Mouse (Mus musculus) megakaryocyte progenitor cell, adult 5-6 weeks (primary cell): ENCODE measurements around the gene Sh3pxd2a. TPM values are rescaled to one million over a fixed set of nuclear protein-coding genes. Genes with fewer than 3 reads are reported as not detected.

Experiments used
- ATAC-seq: replicated peaks from 2 replicates; pipeline ENCODE4 v1.8.0; 2016; ENCODE audit warnings: mild to moderate bottlenecking, moderate TSS enrichment, inconsistent platforms; ENCODE audit not compliant: poor library complexity
- total RNA-seq, 2 experiments: library from RNA; stranded (forward) in 1 of 2; stranded (reverse) in 1 of 2; fragments of 157-497, 149-512 nt in 1 of 2; fragments of 200-1000 nt in 1 of 2; gene quantifications; 2 replicates each; pipeline versions ENCODE4 v1.2.3 to v1.2.4; 2015 to 2017

Gene Sh3pxd2a
- total RNA-seq, 2 experiments from 2014 or later = 1.1 to 1.3 TPM

DNA sequence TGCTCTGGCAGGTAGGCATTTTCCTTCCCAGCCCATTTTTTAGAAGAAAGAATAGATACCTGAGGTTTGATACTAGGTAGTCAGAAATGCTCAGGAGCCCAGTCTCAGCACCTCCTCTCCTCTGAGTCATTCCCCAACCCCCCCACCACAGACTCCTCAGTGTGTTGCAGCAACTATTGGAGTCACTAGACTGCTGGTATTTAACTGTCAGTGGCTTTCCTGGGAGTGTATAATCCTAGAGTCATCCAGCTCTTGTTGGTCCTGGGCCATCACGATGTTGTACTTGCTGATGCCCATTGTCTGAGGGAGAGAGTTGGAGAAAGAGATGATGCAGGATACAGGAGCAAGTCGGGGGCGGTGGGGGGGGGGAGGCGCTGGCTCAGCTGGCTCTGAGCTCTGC lies 243.2 kb downstream of the Sh3pxd2a start:
- ATAC-seq = no peak

DNA sequence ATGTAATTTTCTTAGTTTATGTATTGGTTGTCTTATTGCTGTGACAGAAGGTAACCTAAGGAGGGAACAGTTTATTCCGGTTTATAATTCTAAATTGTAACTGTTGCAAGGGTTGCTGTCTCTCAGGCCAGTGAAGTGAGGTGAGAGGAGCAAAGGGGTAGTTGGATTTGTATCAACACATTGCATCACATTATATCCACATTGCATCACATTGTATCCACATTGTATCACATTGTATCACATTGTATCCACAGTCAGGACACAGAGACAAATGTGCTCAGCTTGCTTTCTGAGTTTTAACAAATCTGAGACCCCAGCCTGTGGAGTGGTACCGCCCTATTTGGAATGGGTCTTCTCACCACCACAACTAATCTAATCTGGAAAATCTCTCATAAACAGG lies 244.0 kb downstream of the Sh3pxd2a start:
- ATAC-seq = 0 out of 2 replicates have a peak, but pooled peaks have one; percentile 22

DNA sequence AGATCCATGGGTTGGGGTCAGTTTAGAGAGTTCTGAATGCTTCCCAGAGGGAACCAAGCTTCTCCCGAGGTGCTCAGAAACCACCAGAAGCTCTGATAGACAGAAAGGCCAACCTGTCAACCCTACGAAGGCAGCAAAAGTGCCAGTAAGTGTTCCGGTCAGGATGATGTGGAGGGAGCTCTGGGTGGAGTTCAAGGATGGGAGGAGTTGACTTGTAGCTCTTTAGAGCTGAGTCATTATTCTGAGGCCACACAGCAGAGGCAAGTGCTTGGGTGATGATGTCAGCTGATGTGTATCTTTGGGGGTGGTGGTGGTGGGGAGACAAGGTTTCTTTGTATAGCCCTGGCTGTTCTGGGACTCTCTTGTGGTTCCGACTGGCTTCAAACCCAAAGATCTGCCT lies 244.6 kb downstream of the Sh3pxd2a start:
- peak; percentile 70 for ATAC-seq

DNA sequence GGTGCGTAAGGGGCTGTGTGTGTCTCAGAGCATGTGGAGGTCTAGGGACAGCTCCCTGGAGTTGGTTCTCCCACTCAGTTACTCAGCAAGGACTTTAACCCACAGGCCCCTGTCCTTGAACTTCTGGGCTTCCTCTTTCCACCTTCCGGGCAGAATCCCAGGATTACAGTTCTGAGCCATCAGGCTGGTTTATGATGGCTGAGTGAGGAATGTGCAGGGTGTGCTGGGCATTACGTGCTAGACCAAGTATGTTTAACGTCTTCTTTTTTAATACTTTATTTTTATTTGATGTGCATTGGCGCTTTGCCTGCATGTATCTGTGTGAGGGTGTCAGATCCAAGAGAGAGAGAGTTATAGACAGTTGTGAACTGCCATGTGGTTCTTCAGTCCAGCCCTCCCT lies 247.4 kb downstream of the Sh3pxd2a start:
- no peak for ATAC-seq

DNA sequence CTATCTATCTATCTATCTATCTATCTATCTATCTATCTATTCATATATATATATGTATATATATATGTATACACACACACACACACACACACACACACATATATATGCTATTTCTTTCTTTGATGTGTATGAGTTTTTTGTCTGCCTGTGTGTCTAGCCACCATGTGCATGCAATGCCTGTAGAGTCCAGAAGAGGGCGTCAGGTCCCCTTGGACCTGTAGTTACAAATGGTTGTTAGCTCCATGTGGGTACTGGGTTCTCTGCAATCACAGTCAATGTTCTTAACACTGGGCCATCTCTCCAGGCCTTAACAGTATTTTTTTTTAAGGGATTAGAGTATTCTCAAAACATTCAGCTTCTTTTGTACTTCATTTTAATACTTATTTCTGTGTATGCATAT lies 250.7 kb downstream of the Sh3pxd2a start:
- no peak for ATAC-seq

DNA sequence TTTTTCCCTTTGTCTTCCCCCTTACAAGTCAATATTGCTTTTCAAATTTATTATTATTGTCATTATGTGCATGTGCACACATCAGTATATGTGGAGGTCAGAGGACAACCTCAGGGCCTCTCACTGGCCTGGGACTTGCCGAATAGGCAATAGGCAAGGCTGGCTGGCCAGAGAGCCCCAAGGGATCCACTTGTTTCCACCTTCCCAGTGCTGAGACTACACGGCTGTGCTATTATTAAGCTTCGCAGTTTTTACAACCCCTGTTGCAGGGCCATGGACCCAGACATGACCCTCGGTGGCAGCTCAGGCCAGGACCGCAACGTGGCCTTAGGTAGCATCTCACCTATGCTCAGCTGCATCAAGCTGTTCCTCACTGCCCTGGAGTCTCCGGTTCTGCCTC lies 251.8 kb downstream of the Sh3pxd2a start:
- ATAC-seq = no peak

DNA sequence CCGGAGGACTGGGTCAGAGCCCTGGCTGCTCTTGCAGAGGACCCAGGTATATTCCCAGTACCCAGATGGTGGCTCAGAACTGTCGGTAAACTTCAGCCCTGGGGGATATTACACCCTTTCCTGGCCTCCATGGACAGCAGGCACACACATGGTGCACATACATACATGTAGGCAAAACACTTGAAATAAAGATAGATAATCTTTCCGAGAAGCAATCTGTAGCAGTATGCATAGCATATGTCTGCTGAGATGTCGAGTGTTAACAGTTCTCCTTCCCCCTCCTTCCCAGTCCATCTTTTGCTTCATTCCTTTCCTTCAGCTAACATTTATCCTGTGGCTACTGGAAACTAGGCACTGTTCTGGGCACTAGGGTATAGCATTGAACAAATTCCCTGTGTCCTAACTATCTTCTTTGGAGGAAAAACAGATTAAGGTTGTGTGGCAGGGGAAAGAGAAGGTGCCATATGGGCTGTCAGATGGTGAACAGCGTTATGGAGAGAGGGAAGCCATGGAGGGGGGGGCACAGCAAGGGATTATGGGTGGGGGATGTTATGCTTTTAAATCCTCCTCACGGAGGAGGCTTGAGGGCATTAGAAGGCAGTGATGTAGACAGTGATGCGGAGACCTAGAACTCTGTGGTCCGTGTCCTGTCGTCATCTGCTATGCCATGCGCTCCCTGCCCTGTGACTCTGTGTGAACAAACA lies 252.4 kb downstream of the Sh3pxd2a start:
- ATAC-seq = no peak

DNA sequence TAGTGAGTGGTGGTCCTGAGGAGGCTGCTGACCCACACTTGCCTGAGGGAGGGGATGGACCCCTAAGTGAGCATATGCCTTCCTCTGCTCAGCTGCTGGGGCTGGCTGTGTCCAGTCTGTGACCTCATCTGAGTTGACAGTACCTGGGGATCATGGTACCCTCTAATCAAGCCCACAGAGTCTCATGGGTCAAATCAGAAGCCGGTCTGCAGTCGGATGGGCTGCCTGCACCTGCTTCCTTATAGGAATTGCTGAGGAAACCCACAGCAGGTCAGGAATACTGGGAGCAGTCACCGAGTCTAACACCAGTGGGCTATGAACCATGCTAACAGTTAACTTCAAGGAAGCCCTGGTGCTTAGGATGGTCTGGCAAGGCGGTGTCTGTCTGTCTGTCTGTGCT lies 253.8 kb downstream of the Sh3pxd2a start:
- ATAC-seq = no peak

Other genes starting within 250 kb of the Sh3pxd2a start
- gene Stn1, start 73.1 kb upstream of the Sh3pxd2a start, total RNA-seq (2015) = 5.3 and 7.7 TPM in 2 replicates
- gene Stn1, start 73.1 kb upstream of the Sh3pxd2a start, total RNA-seq (2017) = 5.6 and 6.0 TPM in 2 replicates
- gene Slk, start 115.3 kb upstream of the Sh3pxd2a start, total RNA-seq (2015) = 85.9 and 109 TPM in 2 replicates
- 143 and 168 TPM in 2 replicates for gene Slk, start 115.3 kb upstream of the Sh3pxd2a start, total RNA-seq (2017)
- gene Col17a1, start 227.7 kb upstream of the Sh3pxd2a start, total RNA-seq (2015) = not detected in 2 replicates
- gene Col17a1, start 227.7 kb upstream of the Sh3pxd2a start, total RNA-seq (2017) = 0.14 TPM in 1 of 2 replicates, not detected in the other